Mouse (Mus musculus) cortical plate, adult 2 months (tissue): ENCODE data around the gene Amh. TPM values are rescaled to one million over a fixed set of nuclear protein-coding genes. Genes with fewer than 3 reads are reported as not detected.
A peak's percentile ranks its signal among the peaks of the same experiment; 100 is the strongest.

Experiments
- H3K27ac ChIP-seq: fragments of 200-500 bp; 2 replicates; pipeline ENCODE4 v1.5.1; 2012; ENCODE audit warnings: low read length, control low read depth, inconsistent platforms; ENCODE audit not compliant: insufficient read depth
- H3K4me1 ChIP-seq: fragments of 200-500 bp; 2 replicates; pipeline ENCODE4 v1.6.1; 2011; ENCODE audit warnings: low read length; ENCODE audit not compliant: control insufficient read depth, insufficient read depth
- H3K4me3 ChIP-seq: fragments of 200-500 bp; 2 replicates; pipeline ENCODE4 v1.5.1; 2011; ENCODE audit warnings: mild to moderate bottlenecking, low read length, control low read depth; ENCODE audit not compliant: insufficient read depth
- CTCF ChIP-seq: fragments of 200-500 bp; IDR thresholded peaks from 2 replicates; pipeline ENCODE4 v1.5.1; 2011; ENCODE audit warnings: mild to moderate bottlenecking, control low read depth, low read length; ENCODE audit not compliant: insufficient read depth; ENCODE audit errors: extremely low read depth
- POLR2A ChIP-seq: fragments of 200-500 bp; IDR thresholded peaks from 2 replicates; pipeline ENCODE4 v1.6.1; 2011; ENCODE audit warnings: mild to moderate bottlenecking, low read length, control low read depth; ENCODE audit not compliant: insufficient read depth; ENCODE audit errors: extremely low read depth
- polyA plus RNA-seq: library from polyadenylated mRNA; depleted of rRNA; stranded (reverse); fragments of >200 nt; gene quantifications from 2 replicates; pipeline ENCODE4 v1.2.3, GENCODE M21; 2012; rRNA removed

Amh gene
- polyA plus RNA-seq, 1 experiment: 2.3 TPM

GRCm38 (mm10) chr10:80845732-80846131 is 40.7 kb downstream of the Amh start:
- TF ChIP-seq POLR2A: no peak
- no peak for TF ChIP-seq CTCF
- Histone ChIP-seq H3K27ac (no peak overlapping the region), H3K4me3 (no peak overlapping the region), H3K4me1 (no peaks in the 10 kb centered on the region)

- TF ChIP-seq POLR2A: no peak
- Histone ChIP-seq H3K4me1 (no peaks in the 10 kb centered on the region), H3K4me3 (no peak overlapping the region), H3K27ac (no peak overlapping the region)
Observed at GRCm38 (mm10) chr10:80848571-80848970, 43.5 kb downstream of the Amh start.

GRCm38 (mm10) chr10:80854913-80855748 is 50.1 kb downstream of the Amh start, which contains the start of the genes Lsm7 and Sppl2b:
Gene Lsm7, minus strand, starts transcription at chr10:80855209.
Gene Sppl2b, plus strand, starts transcription at chr10:80855275.
- Histone ChIP-seq H3K4me3 (peak within 1 kb of the TSS; percentile 93), H3K4me1 (peaks cover 4% of the 10 kb centered on the region; the same call in 1 of the 2 replicates), H3K27ac (peak within 1 kb of the TSS; percentile 73; the same call in 1 of the 2 replicates)
- TF ChIP-seq CTCF (no peak), POLR2A (peak; percentile 85)

- TF ChIP-seq CTCF: no peak
- no peak for TF ChIP-seq POLR2A
- H3K27ac ChIP-seq: no peak overlapping the region
- H3K4me1 ChIP-seq: peaks cover 4% of the 10 kb centered on the region; the same call in 1 of the 2 replicates
- H3K4me3 ChIP-seq: peak overlapping the region; percentile 93
Observed at GRCm38 (mm10) chr10:80855749-80856073, 50.7 kb downstream of the Amh start.

- Histone ChIP-seq H3K27ac (no peak overlapping the region), H3K4me3 (peak overlapping the region; percentile 93; the same call in 1 of the 2 replicates), H3K4me1 (peaks cover 4% of the 10 kb centered on the region; the same call in 1 of the 2 replicates)
- TF ChIP-seq POLR2A: no peak
- TF ChIP-seq CTCF: 0 out of 2 replicates have a peak, but pooled peaks have one; percentile 0
Observed at GRCm38 (mm10) chr10:80856267-80856666, 51.2 kb downstream of the Amh start.

GRCm38 (mm10) chr10:80856908-80857307 is 51.9 kb downstream of the Amh start:
- H3K27ac ChIP-seq: peak overlapping the region; percentile 39; the same call in 1 of the 2 replicates
- peaks cover 4% of the 10 kb centered on the region; the same call in 1 of the 2 replicates for H3K4me1 ChIP-seq
- H3K4me3 ChIP-seq: no peak overlapping the region
- no peak for TF ChIP-seq CTCF
- TF ChIP-seq POLR2A: no peak

Other genes with a start within 250 kb of the Amh start
- gene Rexo1, start 243.7 kb upstream of the Amh start, polyA plus RNA-seq: 44.7 and 45.0 TPM in 2 replicates
- gene Klf16, start 227.9 kb upstream of the Amh start, polyA plus RNA-seq: 34.7 and 36.9 TPM in 2 replicates
- 329 and 330 TPM in 2 replicates for gene Abhd17a, start 214.9 kb upstream of the Amh start, polyA plus RNA-seq
- gene Scamp4, start 202.4 kb upstream of the Amh start, polyA plus RNA-seq: 63.2 and 63.9 TPM in 2 replicates
- gene Adat3, start 202.4 kb upstream of the Amh start, polyA plus RNA-seq: 4.0 and 4.3 TPM in 2 replicates
- 2.5 and 2.8 TPM in 2 replicates for gene Gm49322, start 199.2 kb upstream of the Amh start, polyA plus RNA-seq
- gene Csnk1g2, start 182.4 kb upstream of the Amh start, polyA plus RNA-seq: 294 and 314 TPM in 2 replicates
- gene Btbd2, start 148.2 kb upstream of the Amh start, polyA plus RNA-seq: 98.8 and 102 TPM in 2 replicates
- gene Mknk2, start 127.1 kb upstream of the Amh start, polyA plus RNA-seq: 47.1 and 54.0 TPM in 2 replicates
- 7.9 and 9.4 TPM in 2 replicates for gene Mob3a, start 103.3 kb upstream of the Amh start, polyA plus RNA-seq
- gene Izumo4, start 103.1 kb upstream of the Amh start, polyA plus RNA-seq: 111 and 118 TPM in 2 replicates
- 157 and 159 TPM in 2 replicates for gene Ap3d1, start 63.0 kb upstream of the Amh start, polyA plus RNA-seq
- 45.9 and 47.8 TPM in 2 replicates for gene Dot1l, start 50.0 kb upstream of the Amh start, polyA plus RNA-seq
- 38.9 and 46.1 TPM in 2 replicates for gene Sf3a2, start 7.0 kb upstream of the Amh start, polyA plus RNA-seq
- gene Plekhj1, start 6.6 kb upstream of the Amh start, polyA plus RNA-seq: 59.5 and 62.6 TPM in 2 replicates
- 4.7 and 5.0 TPM in 2 replicates for gene Jsrp1, start 8.3 kb downstream of the Amh start, polyA plus RNA-seq
- 643 and 729 TPM in 2 replicates for gene Oaz1, start 21.4 kb downstream of the Amh start, polyA plus RNA-seq
- 24.8 and 29.4 TPM in 2 replicates for gene Lingo3, start 38.8 kb downstream of the Amh start, polyA plus RNA-seq
- gene Lsm7, start 50.0 kb downstream of the Amh start, polyA plus RNA-seq: 223 and 238 TPM in 2 replicates
- gene Sppl2b, start 50.0 kb downstream of the Amh start, polyA plus RNA-seq: 94.2 and 96.5 TPM in 2 replicates
- 0.21 and 0.40 TPM in 2 replicates for gene Tmprss9, start 66.6 kb downstream of the Amh start, polyA plus RNA-seq
- gene Timm13, start 95.7 kb downstream of the Amh start, polyA plus RNA-seq: 207 and 219 TPM in 2 replicates
- 23.6 and 24.5 TPM in 2 replicates for gene Lmnb2, start 113.0 kb downstream of the Amh start, polyA plus RNA-seq
- 23.9 and 25.6 TPM in 2 replicates for gene Gadd45b, start 124.8 kb downstream of the Amh start, polyA plus RNA-seq
- gene Gng7, start 209.7 kb downstream of the Amh start, polyA plus RNA-seq: 77.9 and 152 TPM in 2 replicates
- gene Diras1, start 220.4 kb downstream of the Amh start, polyA plus RNA-seq: 83.8 and 85.3 TPM in 2 replicates
- 72.8 and 73.0 TPM in 2 replicates for gene Slc39a3, start 232.2 kb downstream of the Amh start, polyA plus RNA-seq